Mouse (Mus musculus) testis, adult 2 months (tissue): ENCODE results near the gene Pbx4. TPM values are rescaled to one million over a fixed set of nuclear protein-coding genes. Genes with fewer than 3 reads are reported as not detected.

Experiments used
- H3K27ac ChIP-seq: fragments of 200-500 bp; 2 replicates; pipeline ENCODE4 v1.5.1; 2012; ENCODE audit warnings: low read depth, low read length; ENCODE audit not compliant: control insufficient read depth, insufficient read depth
- H3K27me3 ChIP-seq: fragments of 200-500 bp; 2 replicates; pipeline ENCODE4 v1.6.1; 2012; ENCODE audit warnings: mild to moderate bottlenecking, low read length, moderate library complexity; ENCODE audit not compliant: control insufficient read depth, insufficient read depth
- H3K36me3 ChIP-seq: fragments of 200-500 bp; 2 replicates; pipeline ENCODE4 v1.6.1; 2012; ENCODE audit warnings: mild to moderate bottlenecking, low read length; ENCODE audit not compliant: control insufficient read depth, insufficient read depth
- H3K4me1 ChIP-seq: fragments of 200-500 bp; 2 replicates; pipeline ENCODE4 v1.6.1; 2012; ENCODE audit warnings: low read length; ENCODE audit not compliant: control insufficient read depth, insufficient read depth
- H3K4me3 ChIP-seq: fragments of 200-500 bp; 2 replicates; pipeline ENCODE4 v1.5.1; 2012; ENCODE audit warnings: low read depth, mild to moderate bottlenecking, low read length, moderate library complexity, mixed read lengths; ENCODE audit not compliant: control insufficient read depth
- CTCF ChIP-seq: fragments of 200-500 bp; IDR thresholded peaks from 2 replicates; pipeline ENCODE4 v1.5.1; 2012; ENCODE audit warnings: low read depth, mild to moderate bottlenecking, inconsistent platforms, low read length, moderate library complexity; ENCODE audit not compliant: control insufficient read depth, insufficient read depth, insufficient replicate concordance
- POLR2A ChIP-seq: fragments of 200-500 bp; IDR thresholded peaks from 2 replicates; pipeline ENCODE4 v1.6.1; 2012; ENCODE audit warnings: low read depth, mild to moderate bottlenecking, inconsistent platforms, low read length, moderate library complexity; ENCODE audit not compliant: control insufficient read depth
- polyA plus RNA-seq: library from polyadenylated mRNA; depleted of rRNA; stranded (reverse); fragments of >200 nt; gene quantifications from 2 replicates; pipeline ENCODE4 v1.2.3, GENCODE M21; 2012

The Pbx4 gene
- polyA plus RNA-seq, 1 experiment = 187 TPM

DNA sequence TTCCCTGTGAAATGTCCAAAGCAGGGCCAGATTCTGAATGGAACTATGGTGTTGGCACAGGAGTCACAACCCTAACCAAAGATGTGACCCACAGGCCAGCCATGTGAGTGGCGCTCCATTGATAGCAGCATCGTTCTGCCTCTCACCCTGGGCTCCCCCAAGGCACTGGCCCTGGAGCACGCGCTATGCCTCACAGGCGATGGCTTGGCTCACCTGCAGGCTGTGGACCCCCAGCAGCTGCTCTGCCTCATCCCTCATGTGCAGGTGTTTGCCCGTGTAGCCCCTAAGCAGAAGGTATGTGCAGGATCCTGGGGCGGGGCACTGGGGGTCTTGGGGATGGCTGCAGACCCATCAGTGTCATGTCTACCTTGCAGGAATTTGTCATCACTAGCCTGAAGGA, 28.9 kb upstream of the Pbx4 start:
- no peak overlapping the region for H3K27ac ChIP-seq
- peaks cover 2% of the 10 kb centered on the region for H3K4me1 ChIP-seq
- no peak for TF ChIP-seq CTCF
- TF ChIP-seq POLR2A = no peak
- no peaks in the 10 kb centered on the region for H3K27me3 ChIP-seq
- no peak overlapping the region for H3K4me3 ChIP-seq
- no peaks in the 10 kb centered on the region; the same call in 1 of the 2 replicates for H3K36me3 ChIP-seq

DNA sequence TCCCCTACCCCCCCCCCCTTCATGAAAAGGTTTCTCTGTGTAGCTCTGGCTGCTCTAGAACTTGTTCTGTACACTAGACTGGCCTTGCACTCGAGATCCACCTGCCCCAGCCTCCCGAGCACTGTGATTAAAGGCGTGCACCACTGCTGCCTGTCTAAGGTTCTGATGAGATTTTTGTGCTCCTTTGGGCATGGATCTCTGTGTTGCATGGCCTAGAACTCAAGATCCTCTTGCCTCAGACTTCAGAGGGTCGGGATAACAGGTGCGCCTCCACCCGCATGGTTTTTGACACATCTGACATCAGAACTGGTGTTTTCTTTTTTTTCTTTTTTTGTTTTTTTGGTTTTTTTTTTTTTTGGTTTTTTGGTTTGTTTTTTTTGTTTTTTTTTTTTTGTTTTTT, 27.8 kb upstream of the Pbx4 start:
- H3K27me3 ChIP-seq = no peaks in the 10 kb centered on the region
- H3K4me1 ChIP-seq = peaks cover 9% of the 10 kb centered on the region
- H3K36me3 ChIP-seq = no peaks in the 10 kb centered on the region; the same call in 1 of the 2 replicates
- H3K4me3 ChIP-seq = no peak overlapping the region
- no peak overlapping the region for H3K27ac ChIP-seq
- TF ChIP-seq CTCF (no peak), POLR2A (no peak)

DNA sequence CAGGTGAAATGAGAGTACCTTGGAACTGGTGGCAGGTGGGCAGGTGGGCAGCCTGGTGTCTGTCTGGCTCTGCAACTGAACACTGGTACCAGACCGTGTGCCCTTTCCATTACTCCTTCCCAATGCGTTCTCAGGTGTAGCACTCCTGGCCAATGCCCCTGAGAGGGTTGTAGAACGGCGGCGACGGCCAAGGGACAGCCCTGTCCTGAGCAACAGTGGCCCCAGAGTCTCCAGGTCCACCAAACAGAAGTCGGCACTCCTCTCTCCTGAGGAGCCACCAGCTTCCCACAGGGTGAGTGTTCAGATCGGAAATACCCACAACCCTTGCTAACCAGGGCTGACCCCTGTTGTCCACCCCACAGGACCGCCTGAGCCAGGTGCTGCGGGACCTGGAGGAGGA, 27.2 kb upstream of the Pbx4 start:
- Histone ChIP-seq H3K27me3 (no peaks in the 10 kb centered on the region), H3K36me3 (no peaks in the 10 kb centered on the region; the same call in 1 of the 2 replicates), H3K4me3 (no peak overlapping the region), H3K4me1 (peaks cover 9% of the 10 kb centered on the region), H3K27ac (no peak overlapping the region)
- TF ChIP-seq CTCF (no peak), POLR2A (no peak)

DNA sequence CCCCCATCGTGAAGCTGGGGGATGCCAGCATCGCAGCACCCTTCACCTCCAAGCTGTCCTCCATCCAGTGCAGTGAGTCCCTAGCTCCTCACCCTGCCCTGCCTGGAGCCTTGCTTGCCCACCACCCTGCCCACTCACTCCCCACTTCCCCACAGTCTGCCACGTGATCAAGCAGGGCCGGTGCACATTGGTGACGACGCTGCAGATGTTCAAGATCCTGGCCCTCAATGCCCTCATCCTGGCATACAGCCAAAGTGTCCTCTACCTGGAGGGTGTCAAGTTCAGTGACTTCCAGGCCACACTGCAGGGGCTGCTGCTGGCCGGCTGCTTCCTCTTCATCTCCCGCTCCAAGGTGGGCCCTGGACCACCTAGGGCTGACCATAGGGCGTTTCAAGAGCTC, 26.8 kb upstream of the Pbx4 start:
- Histone ChIP-seq H3K27ac (no peak overlapping the region), H3K27me3 (no peaks in the 10 kb centered on the region), H3K36me3 (no peaks in the 10 kb centered on the region; the same call in 1 of the 2 replicates), H3K4me1 (peaks cover 9% of the 10 kb centered on the region), H3K4me3 (no peak overlapping the region)
- no peak for TF ChIP-seq CTCF
- TF ChIP-seq POLR2A = no peak

DNA sequence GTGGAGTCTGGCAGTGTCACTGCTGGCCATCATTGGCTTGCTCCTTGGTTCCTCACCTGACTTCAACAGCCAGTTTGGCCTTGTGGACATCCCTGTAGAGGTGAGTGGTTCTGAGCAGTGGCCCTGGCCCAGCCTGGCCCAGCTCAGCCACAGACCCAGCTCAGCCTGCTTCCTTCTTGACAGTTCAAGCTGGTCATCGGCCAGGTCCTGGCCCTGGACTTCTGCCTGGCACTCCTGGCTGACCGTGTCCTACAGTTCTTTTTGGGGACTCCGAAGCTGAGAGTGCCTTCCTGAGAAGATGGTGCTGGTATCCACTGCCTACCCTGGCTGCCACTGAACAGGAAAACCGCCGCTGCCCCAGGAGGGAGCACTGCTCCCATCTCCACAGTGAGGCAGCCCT, 25.1 kb upstream of the Pbx4 start:
- H3K4me3 ChIP-seq = no peak overlapping the region
- no peak overlapping the region for H3K27ac ChIP-seq
- H3K4me1 ChIP-seq = peaks cover 9% of the 10 kb centered on the region
- no peaks in the 10 kb centered on the region; the same call in 1 of the 2 replicates for H3K36me3 ChIP-seq
- TF ChIP-seq CTCF (no peak), POLR2A (no peak)
- H3K27me3 ChIP-seq = no peaks in the 10 kb centered on the region

DNA sequence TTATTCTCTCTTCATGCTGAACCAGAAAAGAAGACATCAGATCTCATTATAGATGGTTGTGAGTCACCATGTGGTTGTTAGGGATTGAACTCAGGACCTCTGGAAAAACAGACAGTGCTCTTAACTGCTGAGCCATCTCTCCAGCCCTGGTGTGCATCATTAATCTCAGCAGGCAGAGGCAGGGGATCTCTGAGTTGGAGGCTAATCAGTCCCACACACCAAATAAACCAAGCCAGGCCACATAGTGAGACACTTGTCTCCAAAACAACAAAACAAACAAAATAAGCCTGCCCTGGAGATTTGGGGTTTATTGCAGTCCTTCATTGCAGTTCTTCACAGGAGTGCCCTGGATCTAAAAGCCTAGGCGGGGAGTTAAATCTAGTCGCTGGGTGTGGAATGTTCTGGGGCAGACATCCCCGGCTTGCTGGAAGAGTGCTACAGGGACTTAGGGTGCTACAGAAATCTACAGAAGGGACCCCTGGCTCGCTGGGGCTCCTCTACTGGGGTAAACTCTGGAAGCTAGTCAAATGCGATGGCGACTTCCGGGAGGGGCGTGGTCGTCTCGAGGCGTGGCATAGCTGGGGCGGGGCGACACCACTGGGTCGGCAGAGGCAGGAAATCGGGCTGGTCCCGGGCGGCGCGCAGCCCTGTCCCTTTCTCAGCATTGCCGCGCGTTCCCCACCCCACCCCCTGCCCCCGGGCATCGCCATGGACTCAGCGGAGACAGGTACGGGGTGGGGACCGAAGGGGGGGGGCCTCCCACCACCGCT, 24.0 kb upstream of the Pbx4 start, which contains the start of gene Gmip:
Gene Gmip (plus strand): TSS at position 586 of the 770 bp plus-strand sequence.
- Histone ChIP-seq H3K27ac (no peak within 1 kb of the TSS), H3K4me1 (peaks cover 9% of the 10 kb centered on the region), H3K4me3 (peak within 1 kb of the TSS; percentile 71), H3K27me3 (no peaks in the 10 kb centered on the region), H3K36me3 (no peaks in the 10 kb centered on the region; the same call in 1 of the 2 replicates)
- TF ChIP-seq POLR2A (no peak; the same call in 1 of the 2 replicates), CTCF (no peak)

DNA sequence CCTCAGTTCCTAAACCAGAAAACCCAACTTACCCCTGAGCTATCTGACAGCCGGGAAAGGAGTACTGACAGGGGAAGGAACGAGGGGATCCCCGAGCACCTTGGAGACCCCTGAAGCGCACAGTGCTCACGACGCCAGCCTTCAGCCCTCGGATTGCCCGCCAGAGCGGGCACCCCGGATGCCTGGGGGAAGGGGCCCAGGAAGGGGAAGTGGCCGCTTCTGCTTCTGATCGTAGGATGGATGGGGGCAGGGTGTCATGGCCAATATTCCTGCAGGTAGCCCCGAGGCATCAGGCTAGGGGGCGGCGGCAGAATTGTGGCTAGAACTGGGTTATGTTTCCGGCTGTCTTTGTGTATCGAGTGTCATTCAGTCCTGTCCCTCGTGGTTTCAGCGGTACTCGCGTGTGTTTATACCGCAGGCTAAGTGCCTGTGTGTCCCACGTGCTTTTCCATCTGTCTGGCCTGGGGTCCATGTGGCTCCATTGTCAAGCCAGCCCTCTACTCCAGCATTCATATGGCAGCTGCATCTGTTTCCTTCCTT, 23.4 kb upstream of the Pbx4 start:
- no peaks in the 10 kb centered on the region; the same call in 1 of the 2 replicates for H3K36me3 ChIP-seq
- peak overlapping the region; percentile 71 for H3K4me3 ChIP-seq
- H3K27me3 ChIP-seq = no peaks in the 10 kb centered on the region
- H3K4me1 ChIP-seq = peaks cover 9% of the 10 kb centered on the region
- no peak overlapping the region for H3K27ac ChIP-seq
- TF ChIP-seq CTCF (no peak), POLR2A (no peak)
